Mouse (Mus musculus): ENCODE results near the gene Hsd11b2. TPM values are rescaled to one million over a fixed set of nuclear protein-coding genes. Genes with fewer than 3 reads are reported as not detected.

The Hsd11b2 gene
- total RNA-seq, 2 experiments from 2014 or later = 0.19 TPM; not detected in 1

- ATAC-seq (replicated peaks; ENCODE audit: low FRiP score, low TSS enrichment, poor library complexity, severe bottlenecking) = peak; percentile 76
Measured at GRCm38 (mm10) chr8:105483212-105484029, 35.1 kb upstream of the Hsd11b2 start.

- ATAC-seq (replicated peaks; ENCODE audit: low FRiP score, low TSS enrichment, poor library complexity, severe bottlenecking) = no peak
Measured at GRCm38 (mm10) chr8:105484030-105484368, 34.6 kb upstream of the Hsd11b2 start.

- 0 out of 2 replicates have a peak, but pooled peaks have one; percentile 33 for ATAC-seq (replicated peaks; ENCODE audit: low FRiP score, low TSS enrichment, poor library complexity, severe bottlenecking)
Measured at GRCm38 (mm10) chr8:105484392-105484791, 34.2 kb upstream of the Hsd11b2 start.

GRCm38 (mm10) chr8:105488082-105488481 is 30.5 kb upstream of the Hsd11b2 start:
- ATAC-seq (replicated peaks; ENCODE audit: low FRiP score, low TSS enrichment, poor library complexity, severe bottlenecking) = no peak

- no peak for ATAC-seq (replicated peaks; ENCODE audit: low FRiP score, low TSS enrichment, poor library complexity, severe bottlenecking)
Measured at GRCm38 (mm10) chr8:105489281-105489680, 29.3 kb upstream of the Hsd11b2 start.

- ATAC-seq (replicated peaks; ENCODE audit: low FRiP score, low TSS enrichment, poor library complexity, severe bottlenecking) = no peak
Measured at GRCm38 (mm10) chr8:105493495-105493894, 25.1 kb upstream of the Hsd11b2 start.

GRCm38 (mm10) chr8:105494566-105494965 is 24.0 kb upstream of the Hsd11b2 start:
- no peak for ATAC-seq (replicated peaks; ENCODE audit: low FRiP score, low TSS enrichment, poor library complexity, severe bottlenecking)

GRCm38 (mm10) chr8:105495350-105496302 is 22.9 kb upstream of the Hsd11b2 start:
- no peak for ATAC-seq (replicated peaks; ENCODE audit: low FRiP score, low TSS enrichment, poor library complexity, severe bottlenecking)

- ATAC-seq (replicated peaks; ENCODE audit: low FRiP score, low TSS enrichment, poor library complexity, severe bottlenecking) = peak; percentile 87
Measured at GRCm38 (mm10) chr8:105496439-105497180, 21.9 kb upstream of the Hsd11b2 start, which contains the start of gene Zdhhc1. Zdhhc1 (minus strand) TSS chr8:105496902.

- no peak for ATAC-seq (replicated peaks; ENCODE audit: low FRiP score, low TSS enrichment, poor library complexity, severe bottlenecking)
Measured at GRCm38 (mm10) chr8:105499787-105500186, 18.8 kb upstream of the Hsd11b2 start.

- ATAC-seq (replicated peaks; ENCODE audit: low FRiP score, low TSS enrichment, poor library complexity, severe bottlenecking) = no peak
Measured at GRCm38 (mm10) chr8:105504617-105505016, 13.9 kb upstream of the Hsd11b2 start.

- ATAC-seq (replicated peaks; ENCODE audit: low FRiP score, low TSS enrichment, poor library complexity, severe bottlenecking) = no peak
Measured at GRCm38 (mm10) chr8:105506977-105507376, 11.6 kb upstream of the Hsd11b2 start.

GRCm38 (mm10) chr8:105508758-105509157 is 9.8 kb upstream of the Hsd11b2 start:
- no peak for ATAC-seq (replicated peaks; ENCODE audit: low FRiP score, low TSS enrichment, poor library complexity, severe bottlenecking)

GRCm38 (mm10) chr8:105509997-105510735 is 8.4 kb upstream of the Hsd11b2 start:
- ATAC-seq (replicated peaks; ENCODE audit: low FRiP score, low TSS enrichment, poor library complexity, severe bottlenecking) = no peak

GRCm38 (mm10) chr8:105514194-105514593 is 4.4 kb upstream of the Hsd11b2 start:
- ATAC-seq (replicated peaks; ENCODE audit: low FRiP score, low TSS enrichment, poor library complexity, severe bottlenecking) = no peak

GRCm38 (mm10) chr8:105514656-105515055 is 3.9 kb upstream of the Hsd11b2 start:
- ATAC-seq (replicated peaks; ENCODE audit: low FRiP score, low TSS enrichment, poor library complexity, severe bottlenecking) = no peak

GRCm38 (mm10) chr8:105516018-105516645 is 2.4 kb upstream of the Hsd11b2 start:
- ATAC-seq (replicated peaks; ENCODE audit: low FRiP score, low TSS enrichment, poor library complexity, severe bottlenecking) = peak; percentile 60

- no peak for ATAC-seq (replicated peaks; ENCODE audit: low FRiP score, low TSS enrichment, poor library complexity, severe bottlenecking)
Measured at GRCm38 (mm10) chr8:105517346-105517745, 1.2 kb upstream of the Hsd11b2 start.

Data from megakaryocyte-erythroid progenitor cell, adult 5-6 weeks (primary cell).